Mouse (Mus musculus): ENCODE measurements at regions not wholly inside any gene's neighbourhood (a gene's known extent, or its start where the extent isn't known, plus 50 kb on each side); places are given as distances from the start of the nearest gene placed in this dataset.
"Not testable (repeated sequence)": the region's sequence is repeated elsewhere in the genome, so short reads cannot be mapped to it uniquely, and the experiment has no call there.

DNA sequence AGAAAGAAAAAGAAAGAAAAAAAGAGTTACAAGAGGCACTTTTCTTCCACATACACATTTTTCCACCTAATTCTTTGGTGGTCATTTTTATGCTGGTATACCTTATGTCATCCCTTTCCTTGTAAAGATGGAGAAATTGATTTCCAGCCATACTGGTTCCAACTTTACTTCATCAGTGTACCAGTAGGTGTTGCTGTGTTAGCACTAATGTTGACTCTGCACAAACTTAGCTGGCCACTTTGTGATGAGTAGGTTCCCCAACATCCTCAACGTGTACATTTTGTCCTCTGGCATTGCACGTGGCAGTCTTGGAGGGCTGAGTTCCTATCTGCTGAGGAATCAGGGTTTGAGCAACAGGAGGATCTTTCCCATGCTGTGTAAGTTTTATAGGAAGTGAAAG, 256.7 kb downstream of the Cetn3 start:
- intact Hi-C loops (cut with DNase I) = no loop called here
- DNase-seq = no peak

DNA sequence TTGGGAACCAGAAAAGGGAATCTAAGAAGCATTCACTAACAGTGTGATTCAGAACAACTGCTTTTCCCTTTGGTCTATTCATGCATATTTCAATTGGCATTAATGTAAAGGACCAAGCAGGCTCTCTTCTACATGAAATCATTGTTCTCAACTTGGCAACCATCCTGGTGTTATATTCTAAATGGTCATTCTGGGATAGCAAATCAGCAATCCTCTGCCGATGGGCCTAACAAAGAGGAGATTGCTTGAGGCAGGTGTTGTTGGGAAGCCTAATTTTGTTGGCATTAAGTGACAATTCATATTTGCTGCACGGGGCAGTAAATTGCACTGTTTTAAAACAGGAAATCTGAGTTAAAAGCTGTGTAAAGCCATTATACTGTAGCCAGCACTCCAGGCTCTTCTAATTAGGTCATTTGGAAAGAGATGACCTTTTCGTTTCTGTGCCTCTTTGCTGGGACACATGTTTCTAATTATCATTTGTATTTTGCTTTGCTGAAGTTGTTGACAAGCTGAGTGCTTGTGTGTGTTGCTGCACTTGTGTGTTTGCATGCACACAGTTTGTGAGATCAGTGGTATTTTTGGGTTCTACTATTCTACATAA, 275.4 kb downstream of the Cetn3 start:
- intact Hi-C loops (cut with DNase I) = no loop called here
- no peak for DNase-seq

DNA sequence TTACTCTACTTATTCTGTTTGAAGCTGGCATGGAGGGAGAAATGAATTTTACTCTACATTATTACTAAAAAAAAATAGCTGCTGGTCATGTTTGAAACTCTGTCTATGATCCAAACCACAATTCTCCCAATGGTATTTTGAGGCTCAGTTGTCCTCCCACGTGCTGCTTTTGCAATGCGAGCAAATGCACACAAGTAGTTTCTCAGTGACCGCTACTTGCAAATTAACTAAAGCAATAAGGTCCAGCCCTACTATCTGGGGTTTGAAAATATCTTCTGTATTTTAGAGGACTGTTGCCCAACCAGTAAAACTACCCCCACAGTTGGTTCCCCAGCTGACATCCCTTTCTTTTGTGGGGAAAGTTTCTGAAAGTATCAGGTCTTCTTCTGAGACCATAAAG, 276.0 kb downstream of the Cetn3 start:
- intact Hi-C loops (cut with DNase I) = no loop called here
- no peak for DNase-seq

DNA sequence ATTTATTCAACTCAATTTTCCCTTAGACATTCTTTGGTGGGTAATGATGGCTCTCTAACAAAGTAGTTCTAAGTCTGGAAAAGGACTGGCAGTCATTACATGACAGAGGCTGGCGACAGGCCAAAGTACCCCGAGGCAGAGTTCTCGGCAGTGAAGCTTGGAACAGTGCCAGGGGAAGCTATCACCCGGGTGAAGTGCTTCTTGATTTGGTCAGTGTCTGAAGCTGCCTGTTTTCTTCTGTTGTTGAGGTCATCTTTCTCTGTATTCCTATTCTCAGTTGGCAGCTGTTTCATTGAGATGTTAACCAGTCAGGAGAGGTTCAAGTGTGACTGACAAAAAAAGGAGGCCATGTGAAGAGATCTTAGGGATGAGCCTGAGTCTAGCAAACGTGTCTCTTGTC, 276.6 kb downstream of the Cetn3 start:
- peak; percentile 91 for DNase-seq
- intact Hi-C loops (cut with DNase I) = no loop called here

DNA sequence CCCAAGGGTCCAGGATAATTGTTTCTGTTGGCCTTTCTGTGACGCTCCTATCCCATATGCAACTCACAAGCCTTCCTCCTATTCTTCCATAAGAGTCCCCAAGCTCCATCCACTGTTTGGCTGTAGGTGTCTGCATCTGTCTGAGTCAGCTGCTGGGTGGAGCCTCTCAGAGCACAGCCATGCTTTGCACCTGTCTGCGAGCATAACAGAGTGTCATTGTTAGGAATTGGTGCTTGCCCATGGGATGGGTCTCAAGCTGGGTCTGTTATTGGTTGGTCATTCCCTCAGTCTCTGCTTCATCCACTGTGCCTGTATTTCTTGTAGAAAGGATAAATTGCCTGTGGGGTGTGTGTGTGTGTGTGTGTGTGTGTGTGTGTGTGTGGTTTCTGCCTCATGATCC, 281.0 kb downstream of the Cetn3 start:
- intact Hi-C loops (cut with DNase I) = not testable (repeated sequence)

DNA sequence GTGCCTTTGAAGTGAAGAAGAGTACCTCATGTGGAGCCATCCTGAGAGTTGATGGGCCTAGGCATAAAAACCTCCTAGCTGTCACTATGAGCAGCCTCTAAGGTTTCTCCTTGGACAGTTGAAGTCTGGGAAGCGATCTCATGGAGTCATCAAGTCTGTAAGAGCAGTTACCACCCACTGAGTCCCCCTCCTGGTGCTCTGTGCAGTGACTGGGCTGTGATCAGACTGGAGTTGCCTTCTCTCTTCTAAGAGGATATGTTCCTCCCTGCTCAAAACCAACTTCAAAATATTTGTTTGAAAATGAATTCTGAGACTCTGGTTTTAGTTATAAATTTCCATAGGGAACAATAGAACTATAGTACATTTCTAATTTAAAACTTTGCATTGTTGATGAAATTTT, 283.3 kb downstream of the Cetn3 start:
- intact Hi-C loops (cut with DNase I) = no loop called here
- no peak for DNase-seq

More for the DNA sequence above, 281.0 kb downstream of the Cetn3 start:
- not testable (repeated sequence) for DNase-seq

DNA sequence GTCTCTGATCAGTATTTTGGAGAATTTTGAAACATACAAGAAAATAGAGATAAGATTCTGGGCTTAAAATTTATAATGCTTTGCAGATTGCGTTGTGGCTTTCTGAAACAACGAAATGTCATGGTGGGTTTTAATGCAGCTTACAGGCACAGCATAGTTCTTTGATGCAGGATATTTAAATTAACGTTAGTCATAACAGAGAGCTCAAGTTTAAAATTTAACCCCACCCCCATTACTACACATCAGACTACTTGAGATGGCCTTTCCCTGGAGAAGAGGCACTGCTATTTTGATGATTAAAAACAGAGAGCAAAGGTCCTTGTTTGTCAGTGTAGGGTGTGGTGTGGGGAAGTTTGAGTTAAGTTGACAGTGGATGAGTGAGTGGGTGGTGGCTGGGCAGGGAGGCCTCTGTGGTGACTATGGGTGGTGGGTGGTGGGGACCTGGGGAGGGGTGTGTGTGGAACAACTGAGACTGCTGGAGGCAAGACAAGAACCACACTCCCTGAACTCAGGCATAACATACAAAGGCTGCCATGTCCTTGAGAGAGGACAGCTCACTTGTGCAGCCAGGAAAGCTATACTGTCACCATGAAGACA, 283.9 kb downstream of the Cetn3 start:
- intact Hi-C loops (cut with DNase I) = no loop called here
- no peak for DNase-seq

DNA sequence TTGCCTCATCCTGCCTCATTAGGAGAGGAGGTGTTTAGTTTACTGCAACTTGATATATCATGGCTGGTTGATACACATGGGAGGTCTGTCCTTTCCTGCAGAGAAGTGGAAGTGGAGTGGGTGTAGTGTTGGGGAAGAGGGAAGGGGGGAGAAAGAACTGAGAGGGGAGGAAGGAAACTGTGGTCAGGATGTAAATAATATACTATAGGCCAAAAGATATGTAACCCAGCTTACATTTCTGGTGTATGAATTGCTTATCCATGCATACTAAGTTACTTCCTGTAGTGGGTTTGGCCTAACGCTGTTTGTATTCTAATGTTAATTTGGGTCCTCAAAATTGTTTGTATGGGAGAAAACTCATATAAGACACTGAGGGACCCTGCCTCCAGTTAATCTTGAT, 289.6 kb downstream of the Cetn3 start:
- no peak for DNase-seq
- intact Hi-C loops (cut with DNase I) = no loop called here

DNA sequence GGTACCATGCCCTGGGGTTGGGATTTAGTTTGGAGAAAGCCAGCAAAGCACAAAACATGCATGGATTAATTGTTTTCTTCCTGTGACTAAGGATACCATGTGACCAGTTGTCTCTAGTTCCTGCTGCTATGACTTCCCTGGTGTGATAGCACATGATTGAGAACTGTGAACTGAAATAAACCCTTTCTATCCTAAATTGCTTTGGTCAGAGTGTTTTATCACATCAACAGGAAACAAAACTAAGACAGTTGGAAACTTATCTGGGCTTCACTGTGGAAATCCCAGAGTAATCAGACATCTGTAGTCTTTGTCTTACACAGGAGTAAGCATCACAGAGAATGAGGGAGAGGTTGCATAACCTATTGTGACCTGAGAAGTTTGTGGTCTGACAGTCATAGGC, 290.5 kb downstream of the Cetn3 start:
- intact Hi-C loops (cut with DNase I) = no loop called here
- DNase-seq = no peak

DNA sequence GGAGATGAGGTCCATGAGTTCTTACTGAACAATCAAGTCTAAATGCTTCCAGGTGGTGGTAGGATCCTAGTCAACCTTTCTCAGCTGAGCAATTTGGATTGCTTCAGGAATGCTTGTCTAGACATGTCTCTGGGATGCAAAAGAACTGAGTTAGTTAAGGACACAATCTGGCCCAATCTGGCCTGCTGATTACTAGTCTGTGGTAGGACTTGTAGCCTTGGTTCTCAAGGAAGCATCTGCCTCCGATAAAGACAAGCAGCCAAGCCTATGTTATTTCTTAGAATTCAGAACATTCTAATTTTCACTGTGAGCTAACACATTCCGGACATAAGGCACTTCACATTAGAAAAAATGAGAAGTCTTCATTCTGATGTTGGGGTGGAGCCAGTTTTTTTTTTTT, 298.5 kb downstream of the Cetn3 start:
- intact Hi-C loops (cut with DNase I) = no loop called here
- DNase-seq = no peak

DNA sequence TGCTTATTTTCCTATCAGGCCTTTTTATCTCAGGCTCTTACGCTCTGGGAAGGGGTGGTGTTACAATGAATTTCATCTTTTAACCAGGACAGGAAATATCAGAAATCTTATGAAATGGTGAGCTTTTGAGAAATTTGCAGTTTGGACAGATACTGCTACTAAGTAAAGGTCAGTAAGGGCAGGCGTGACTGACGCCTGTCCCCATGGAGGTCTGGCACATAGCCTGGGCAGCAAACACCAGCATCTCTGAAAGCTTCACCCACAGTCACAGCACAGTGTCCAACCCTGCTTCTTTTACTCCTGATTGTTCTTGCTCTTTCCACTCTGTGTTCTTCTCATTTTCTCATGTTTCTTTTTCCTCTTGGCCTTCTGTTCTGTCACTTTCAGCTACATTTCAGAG, 304.8 kb downstream of the Cetn3 start:
- DNase-seq = no peak
- intact Hi-C loops (cut with DNase I) = no loop called here

DNA sequence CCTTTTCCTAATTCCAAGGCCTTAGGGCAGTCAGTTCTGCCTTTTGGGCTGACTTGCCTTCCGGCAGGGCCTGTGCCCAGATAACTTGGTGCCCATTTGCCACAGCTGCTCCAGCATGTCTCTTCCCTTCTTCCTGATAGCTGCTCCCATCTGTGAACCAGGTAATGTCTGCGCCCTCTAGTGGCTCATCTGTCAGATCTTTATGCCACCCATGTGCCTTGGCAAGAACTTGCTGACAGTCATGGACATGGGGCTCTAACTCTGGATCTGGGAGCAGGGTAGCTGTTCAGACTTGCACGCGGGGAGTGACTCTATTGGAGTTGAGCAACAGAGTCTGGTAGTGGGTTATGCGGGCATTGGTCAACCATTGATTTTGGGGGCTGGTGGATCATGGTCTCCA, 309.3 kb downstream of the Cetn3 start:
- intact Hi-C loops (cut with DNase I) = no loop called here
- DNase-seq = peak; percentile 7

DNA sequence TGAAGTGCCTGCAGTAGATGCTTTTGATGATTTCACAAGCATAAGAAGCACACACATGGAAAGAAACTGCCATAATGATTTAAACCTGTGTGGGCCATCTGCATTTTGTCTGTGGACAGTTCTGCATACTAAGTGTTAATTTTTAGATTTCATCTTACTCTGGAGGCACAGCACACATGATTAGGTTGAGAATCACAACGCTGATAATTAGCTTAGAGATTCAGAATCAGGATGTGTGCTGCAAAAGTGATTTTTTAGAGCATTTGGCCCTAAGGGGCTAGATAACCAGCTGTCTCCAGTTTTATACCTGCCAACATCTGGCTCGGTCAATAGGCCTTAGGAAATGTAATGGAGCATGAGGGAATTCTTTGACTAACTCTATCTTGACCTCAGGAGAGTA, 323.2 kb downstream of the Cetn3 start:
- no peak for DNase-seq
- intact Hi-C loops (cut with DNase I) = no loop called here

DNA sequence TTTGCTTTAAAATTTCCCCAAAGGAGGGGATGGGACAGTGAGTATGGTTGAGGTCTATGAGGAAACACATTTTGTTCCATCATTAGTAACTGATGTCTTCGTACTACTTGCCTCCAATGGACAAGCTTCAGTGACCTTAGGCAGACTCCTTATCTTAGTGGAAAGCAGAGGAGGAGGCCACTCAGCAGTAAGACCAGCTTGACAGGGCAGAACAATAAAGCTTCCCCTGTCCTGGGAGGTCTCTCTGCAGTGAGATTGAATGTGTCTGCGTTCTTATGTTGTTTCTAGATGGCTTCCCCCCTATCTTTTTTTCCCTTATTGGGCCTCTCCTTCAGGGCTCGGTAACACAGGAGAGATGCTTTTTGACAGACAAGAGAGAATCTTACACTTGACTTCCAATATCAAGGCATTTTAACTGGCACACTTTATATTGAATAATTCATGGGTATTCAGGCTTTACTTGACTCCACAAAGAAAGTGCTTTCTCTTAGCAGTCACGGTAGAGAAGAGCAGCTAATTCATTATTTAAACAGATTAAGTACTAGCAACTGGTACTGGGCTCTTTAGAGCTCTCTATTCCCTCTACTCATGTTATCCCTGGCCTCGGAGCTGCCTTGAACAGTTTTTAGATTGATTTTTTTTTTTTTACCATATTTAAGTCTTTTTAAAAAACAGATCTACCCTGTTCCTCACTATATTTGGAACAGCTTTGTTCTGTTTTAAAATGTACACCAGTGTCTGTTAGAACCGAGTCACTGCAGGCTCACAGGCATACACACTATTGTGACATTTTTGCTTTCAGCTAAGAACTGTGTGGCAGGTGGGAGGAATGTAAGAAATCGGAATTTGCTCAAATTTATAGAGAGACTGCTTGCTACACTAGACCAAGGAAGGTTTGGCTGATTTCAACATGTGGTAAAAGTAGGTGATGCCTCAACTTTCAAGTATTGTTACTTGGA, 347.2 kb downstream of the Cetn3 start:
- intact Hi-C loops (cut with DNase I) = no loop called here
- DNase-seq = no peak

All from left cerebral cortex, postnatal 4 days (tissue).